Mouse (Mus musculus) hindbrain, embryonic 12.5 days (tissue): ENCODE results near the gene Yipf1. TPM values are rescaled to one million over a fixed set of nuclear protein-coding genes. Genes with fewer than 3 reads are reported as not detected.
"Not testable (repeated sequence)": the region's sequence is repeated elsewhere in the genome, so short reads cannot be mapped to it uniquely, and the experiment has no call there.

Experiments used
- ATAC-seq: fragments of 200-750 bp; cut with Nextera tagmentation; 2 replicates; pipeline ENCODE4 v1.8.0; 2017; ENCODE audit warnings: moderate TSS enrichment; ENCODE audit not compliant: low FRiP score
- H3K27ac ChIP-seq: fragments of 300-500 bp; sonication (generic); 2 replicates; pipeline ENCODE4 v1.5.1; 2016; ENCODE audit warnings: mild to moderate bottlenecking
- H3K27me3 ChIP-seq: fragments of 300-500 bp; sonication (generic); 2 replicates; pipeline ENCODE4 v1.6.1; 2016; ENCODE audit warnings: mild to moderate bottlenecking
- H3K36me3 ChIP-seq: fragments of 300-500 bp; sonication (generic); 2 replicates; pipeline ENCODE4 v1.6.1; 2016; ENCODE audit warnings: mild to moderate bottlenecking
- H3K4me1 ChIP-seq: fragments of 300-500 bp; sonication (generic); 2 replicates; pipeline ENCODE4 v1.6.1; 2016
- H3K4me2 ChIP-seq: fragments of 300-500 bp; sonication (generic); replicated peaks from 2 replicates; pipeline ENCODE4 v1.6.1; 2016; ENCODE audit warnings: mild to moderate bottlenecking
- H3K4me3 ChIP-seq: fragments of 300-500 bp; sonication (generic); 2 replicates; pipeline ENCODE4 v1.5.1; 2016; ENCODE audit warnings: mild to moderate bottlenecking
- H3K9ac ChIP-seq: fragments of 300-500 bp; sonication (generic); 2 replicates; pipeline ENCODE4 v1.6.1; 2016; ENCODE audit warnings: mild to moderate bottlenecking, moderate library complexity
- H3K9me3 ChIP-seq: fragments of 300-500 bp; sonication (generic); replicated peaks from 2 replicates; pipeline ENCODE4 v1.6.1; 2016; ENCODE audit warnings: mild to moderate bottlenecking
- WGBS: fragments of 180-500 bp; shearing (Covaris S2); methylation state at CpG from one replicate; pipeline ENCODE4 v1.1.7; 2016; 5-methylcytosine and 5-hydroxymethylcytosine counted together
- polyA plus RNA-seq: library from polyadenylated mRNA; unstranded; fragments of >200 nt; fragmentation: Nextera tagmentation; extraction: Ambion mirVana; gene quantifications from 2 replicates; pipeline ENCODE4 v1.2.1, GENCODE M21; 2016

Yipf1 gene
- polyA plus RNA-seq, 1 experiment from 2014 or later, result 42.2 TPM

- WGBS, result 83% methylated on average over 3 of the region's 3 CpGs
Observed at GRCm38 (mm10) chr4:107358460-107358859, 44.3 kb downstream of the Yipf1 start.

GRCm38 (mm10) chr4:107360457-107361145 is 46.4 kb downstream of the Yipf1 start:
- Histone ChIP-seq H3K27me3 (no peaks in the 10 kb centered on the region), H3K36me3 (no peaks in the 10 kb centered on the region; the same call in 1 of the 2 replicates), H3K9ac (no peak overlapping the region), H3K4me2 (no peak overlapping the region), H3K9me3 (no peaks in the 10 kb centered on the region), H3K27ac (no peak overlapping the region), H3K4me3 (no peak overlapping the region), H3K4me1 (no peaks in the 10 kb centered on the region)
- 87% methylated on average over 7 of the region's 7 CpGs for WGBS
- ATAC-seq, result no peak

More at GRCm38 (mm10) chr4:107358460-107358859, 44.3 kb downstream of the Yipf1 start:
- no peak overlapping the region for H3K4me2 ChIP-seq
- no peak for ATAC-seq
- no peaks in the 10 kb centered on the region for H3K27me3 ChIP-seq
- H3K27ac ChIP-seq, result no peak overlapping the region
- no peaks in the 10 kb centered on the region; the same call in 1 of the 2 replicates for H3K36me3 ChIP-seq
- H3K4me1 ChIP-seq, result 0 out of 2 replicates have a peak, but pooled peaks cover 6% of the 10 kb centered on the region
- no peak overlapping the region for H3K4me3 ChIP-seq
- H3K9ac ChIP-seq, result no peak overlapping the region
- H3K9me3 ChIP-seq, result no peaks in the 10 kb centered on the region

GRCm38 (mm10) chr4:107362755-107363154 is 48.6 kb downstream of the Yipf1 start:
- WGBS, result 52% methylated on average over 4 of the region's 4 CpGs
- H3K9ac ChIP-seq, result no peak overlapping the region
- no peaks in the 10 kb centered on the region for H3K9me3 ChIP-seq
- H3K27me3 ChIP-seq, result no peaks in the 10 kb centered on the region
- H3K4me1 ChIP-seq, result no peaks in the 10 kb centered on the region
- H3K4me3 ChIP-seq, result no peak overlapping the region
- H3K27ac ChIP-seq, result no peak overlapping the region
- H3K4me2 ChIP-seq, result no peak overlapping the region
- H3K36me3 ChIP-seq, result no peaks in the 10 kb centered on the region; the same call in 1 of the 2 replicates
- ATAC-seq, result no peak

- no peaks in the 10 kb centered on the region; the same call in 1 of the 2 replicates for H3K36me3 ChIP-seq
- no peaks in the 10 kb centered on the region for H3K27me3 ChIP-seq
- no peak overlapping the region for H3K4me3 ChIP-seq
- H3K4me1 ChIP-seq, result peaks cover 4% of the 10 kb centered on the region
- WGBS, result 80% methylated on average over 6 of the region's 6 CpGs
- no peaks in the 10 kb centered on the region for H3K9me3 ChIP-seq
- no peak overlapping the region for H3K27ac ChIP-seq
- no peak overlapping the region for H3K9ac ChIP-seq
- no peak overlapping the region for H3K4me2 ChIP-seq
- ATAC-seq, result no peak
Observed at GRCm38 (mm10) chr4:107363573-107363972, 49.4 kb downstream of the Yipf1 start.

GRCm38 (mm10) chr4:107364190-107364639 is 50.1 kb downstream of the Yipf1 start:
- Histone ChIP-seq H3K27me3 (no peaks in the 10 kb centered on the region), H3K36me3 (no peaks in the 10 kb centered on the region; the same call in 1 of the 2 replicates), H3K27ac (no peak overlapping the region), H3K4me1 (peaks cover 8% of the 10 kb centered on the region), H3K4me2 (no peak overlapping the region), H3K4me3 (no peak overlapping the region), H3K9me3 (no peaks in the 10 kb centered on the region), H3K9ac (no peak overlapping the region)
- WGBS, result 88% methylated on average over 5 of the region's 5 CpGs
- no peak for ATAC-seq

GRCm38 (mm10) chr4:107366408-107366807 is 52.2 kb downstream of the Yipf1 start:
- not testable (repeated sequence) for H3K4me1 ChIP-seq, ATAC-seq, H3K4me3 ChIP-seq

GRCm38 (mm10) chr4:107367567-107368314 is 53.6 kb downstream of the Yipf1 start, which contains the start of gene Ndc1:
Gene Ndc1, plus strand, starts transcription at chr4:107367784.
- H3K27me3 ChIP-seq, result no peaks in the 10 kb centered on the region
- H3K9me3 ChIP-seq, result no peaks in the 10 kb centered on the region
- peaks cover 17% of the 10 kb centered on the region for H3K36me3 ChIP-seq
- H3K4me1 ChIP-seq, result peaks cover 8% of the 10 kb centered on the region
- peak within 1 kb of the TSS; percentile 81 for H3K4me3 ChIP-seq
- peak within 1 kb of the TSS; percentile 76 for H3K4me2 ChIP-seq
- peak; percentile 99 for ATAC-seq
- peak within 1 kb of the TSS; percentile 82 for H3K9ac ChIP-seq
- WGBS, result under 1% methylated on average over 51 of the region's 51 CpGs
- H3K27ac ChIP-seq, result peak within 1 kb of the TSS; percentile 89

More at GRCm38 (mm10) chr4:107366408-107366807, 52.2 kb downstream of the Yipf1 start:
- not testable (repeated sequence) for H3K4me2 ChIP-seq, H3K9ac ChIP-seq, H3K27ac ChIP-seq, H3K36me3 ChIP-seq, H3K9me3 ChIP-seq, H3K27me3 ChIP-seq

- no peak overlapping the region for H3K4me2 ChIP-seq
- H3K36me3 ChIP-seq, result peaks cover 55% of the 10 kb centered on the region
Observed at GRCm38 (mm10) chr4:107372304-107372703, 58.1 kb downstream of the Yipf1 start.

GRCm38 (mm10) chr4:107374677-107375076 is 60.5 kb downstream of the Yipf1 start:
- 91% methylated on average over 4 of the region's 4 CpGs for WGBS
- H3K36me3 ChIP-seq, result peaks cover 63% of the 10 kb centered on the region
- no peaks in the 10 kb centered on the region for H3K4me1 ChIP-seq

More at GRCm38 (mm10) chr4:107372304-107372703, 58.1 kb downstream of the Yipf1 start:
- Histone ChIP-seq H3K4me1 (peaks cover 8% of the 10 kb centered on the region), H3K27ac (no peak overlapping the region), H3K4me3 (no peak overlapping the region), H3K9me3 (no peaks in the 10 kb centered on the region), H3K27me3 (no peaks in the 10 kb centered on the region), H3K9ac (no peak overlapping the region)
- WGBS, result 81% methylated on average over 2 of the region's 2 CpGs
- no peak for ATAC-seq

GRCm38 (mm10) chr4:107378954-107379353 is 64.8 kb downstream of the Yipf1 start:
- 91% methylated on average over 6 of the region's 6 CpGs for WGBS
- H3K27ac ChIP-seq, result no peak overlapping the region
- no peaks in the 10 kb centered on the region for H3K27me3 ChIP-seq
- H3K4me3 ChIP-seq, result no peak overlapping the region
- no peak for ATAC-seq
- H3K9ac ChIP-seq, result no peak overlapping the region
- no peaks in the 10 kb centered on the region for H3K4me1 ChIP-seq
- H3K4me2 ChIP-seq, result no peak overlapping the region
- peaks cover 65% of the 10 kb centered on the region for H3K36me3 ChIP-seq
- H3K9me3 ChIP-seq, result no peaks in the 10 kb centered on the region

More at GRCm38 (mm10) chr4:107374677-107375076, 60.5 kb downstream of the Yipf1 start:
- Histone ChIP-seq H3K27ac (no peak overlapping the region), H3K4me2 (no peak overlapping the region), H3K9me3 (no peaks in the 10 kb centered on the region), H3K4me3 (no peak overlapping the region), H3K27me3 (no peaks in the 10 kb centered on the region), H3K9ac (no peak overlapping the region)
- ATAC-seq, result no peak

- no peaks in the 10 kb centered on the region for H3K27me3 ChIP-seq
- no peak overlapping the region for H3K4me2 ChIP-seq
- H3K4me1 ChIP-seq, result no peaks in the 10 kb centered on the region
- 87% methylated on average over 7 of the region's 7 CpGs for WGBS
- ATAC-seq, result no peak
- H3K9me3 ChIP-seq, result no peaks in the 10 kb centered on the region
- no peak overlapping the region for H3K27ac ChIP-seq
- no peak overlapping the region for H3K9ac ChIP-seq
- H3K4me3 ChIP-seq, result no peak overlapping the region
- H3K36me3 ChIP-seq, result peaks cover 51% of the 10 kb centered on the region
Observed at GRCm38 (mm10) chr4:107380871-107381270, 66.7 kb downstream of the Yipf1 start.

- Histone ChIP-seq H3K9ac (no peak overlapping the region), H3K4me3 (no peak overlapping the region), H3K4me2 (no peak overlapping the region), H3K4me1 (no peaks in the 10 kb centered on the region), H3K27ac (no peak overlapping the region), H3K27me3 (no peaks in the 10 kb centered on the region), H3K9me3 (no peaks in the 10 kb centered on the region), H3K36me3 (peaks cover 49% of the 10 kb centered on the region)
- ATAC-seq, result no peak
- whole genome bisulfite sequencing, result over 99% methylated on average over 4 of the region's 4 CpGs
Observed at GRCm38 (mm10) chr4:107387038-107387437, 72.9 kb downstream of the Yipf1 start.
